ENCODE assay signal across 14 mouse cellular contexts in genomic region chr12:108069504-108069903, GRCm38 (mm10).
"Had no signal": no experiment of that assay in that cellular context is flagged by ENCODE, and none has a peak within 500 bp of the region (broad histone marks: within the 10 kb centered on the region; RNA-seq: fewer than 3 reads in every experiment).

No protein-coding gene starts in this region.

- ATAC-seq: lung, postnatal 0 days; midbrain, embryonic 15.5 days had no signal

- DNase-seq: kidney, adult 18-20 months; kidney, postnatal 10 days; kidney, postnatal 4 days; lung, adult 2 months; lung, postnatal 36 days; right cerebral cortex, postnatal 14 days; thymus, adult 18-20 months; thymus, postnatal 25 days had no signal

- H3K4me1 ChIP-seq: liver, embryonic 15.5 days; midbrain, embryonic 15.5 days had no signal

- H3K27me3 ChIP-seq: liver, embryonic 15.5 days; midbrain, embryonic 15.5 days; neural tube, embryonic 13.5 days had no signal

- H3K4me2 ChIP-seq: liver, embryonic 11.5 days; liver, embryonic 15.5 days; midbrain, embryonic 15.5 days; neural tube, embryonic 13.5 days had no signal

- H3K9me3 ChIP-seq: liver, embryonic 15.5 days; midbrain, embryonic 10.5 days; midbrain, embryonic 15.5 days; neural tube, embryonic 13.5 days had no signal

- H3K27ac ChIP-seq: liver, embryonic 15.5 days; midbrain, embryonic 15.5 days; neural tube, embryonic 13.5 days had no signal

- H3K9ac ChIP-seq: liver, embryonic 15.5 days; midbrain, embryonic 15.5 days; neural tube, embryonic 13.5 days had no signal

- H3K4me3 ChIP-seq: liver, embryonic 15.5 days; midbrain, embryonic 10.5 days; midbrain, embryonic 15.5 days; neural tube, embryonic 13.5 days had no signal

- H3K36me3 ChIP-seq: liver, embryonic 15.5 days; midbrain, embryonic 10.5 days; midbrain, embryonic 15.5 days; neural tube, embryonic 13.5 days had no signal
